Mouse (Mus musculus) megakaryocyte, embryonic 14.5 days (primary cell): ENCODE measurements around the gene Top1. TPM values are rescaled to one million over a fixed set of nuclear protein-coding genes. Genes with fewer than 3 reads are reported as not detected.

Experiments
- H3K27me3 ChIP-seq: replicated peaks from 2 replicates; pipeline ENCODE3; 2012; ENCODE audit warnings: inconsistent platforms
- H3K36me3 ChIP-seq: replicated peaks from 2 replicates; pipeline ENCODE3; 2012; ENCODE audit warnings: low read length, inconsistent platforms, mixed read lengths
- H3K4me1 ChIP-seq: 2 replicates; pipeline ENCODE4 v1.6.1; 2012; ENCODE audit warnings: inconsistent platforms
- H3K4me3 ChIP-seq: replicated peaks from 2 replicates; pipeline ENCODE3; 2012; ENCODE audit warnings: moderate library complexity, mild to moderate bottlenecking, inconsistent platforms
- H3K9me3 ChIP-seq: 2 replicates; pipeline ENCODE4 v1.6.1; 2012; ENCODE audit warnings: inconsistent platforms
- FLI1 ChIP-seq: IDR thresholded peaks from 2 replicates; pipeline ENCODE4 v1.6.1; 2012; ENCODE audit warnings: low read length, inconsistent platforms, mixed read lengths
- GATA1 ChIP-seq: IDR thresholded peaks from 3 replicates; pipeline ENCODE4 v1.6.1; 2012; ENCODE audit warnings: mixed read lengths, low read length, inconsistent platforms, borderline replicate concordance
- polyA plus RNA-seq: library from polyadenylated mRNA; stranded (reverse); fragments of >175 nt; gene quantifications from 2 replicates; pipeline ENCODE4 v1.2.3, GENCODE M21; 2012; ENCODE audit warnings: low replicate concordance; ENCODE audit not compliant: insufficient read depth

The Top1 gene
- polyA plus RNA-seq, 1 experiment, result 107 TPM

DNA sequence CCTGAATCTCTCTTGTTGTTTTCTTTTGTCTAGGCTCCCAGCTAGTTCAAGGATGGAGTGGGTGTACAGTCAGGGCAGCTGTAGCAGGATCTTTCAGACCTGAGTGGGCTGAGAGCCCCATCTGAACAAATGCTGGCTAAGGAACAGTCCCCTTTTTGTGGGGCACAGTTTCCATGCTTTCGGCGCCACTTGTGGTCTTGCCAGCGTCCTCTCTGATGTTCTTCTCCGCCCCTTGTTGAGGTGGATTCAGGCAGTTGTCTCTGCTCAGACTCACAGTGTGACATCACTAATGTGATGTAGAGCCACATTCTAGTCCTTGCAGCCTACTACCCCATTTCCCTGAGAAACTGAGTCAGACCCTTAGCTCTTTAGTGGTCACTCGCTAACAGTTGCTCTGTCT is 100.9 kb downstream of the Top1 start:
- peaks cover 59% of the 10 kb centered on the region for H3K36me3 ChIP-seq
- H3K4me1 ChIP-seq, result peaks cover 79% of the 10 kb centered on the region
- peak overlapping the region; percentile 36 for H3K4me3 ChIP-seq
- H3K27me3 ChIP-seq, result no peaks in the 10 kb centered on the region
- peaks cover 23% of the 10 kb centered on the region for H3K9me3 ChIP-seq
- TF ChIP-seq FLI1 (no peak), GATA1 (no peak)

DNA sequence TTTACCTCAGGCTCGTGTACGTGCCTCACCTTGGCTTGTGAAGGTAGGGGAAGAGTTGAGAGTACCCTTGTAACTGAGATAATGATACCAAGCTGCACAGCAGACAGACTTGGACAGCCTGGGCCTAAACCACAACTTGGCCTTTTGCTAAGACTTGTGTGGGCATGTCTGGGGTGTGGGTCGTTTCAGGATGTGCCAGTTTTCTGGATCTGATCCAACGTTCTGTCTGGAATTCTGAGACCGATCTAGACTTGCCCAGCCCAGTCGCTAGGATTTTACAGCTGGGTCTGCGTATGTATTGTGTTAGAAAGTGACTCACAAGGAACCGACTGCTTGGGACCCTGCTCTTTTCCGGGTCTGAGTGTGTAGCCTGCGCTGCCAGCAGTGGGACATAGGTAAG is 101.4 kb downstream of the Top1 start:
- Histone ChIP-seq H3K27me3 (no peaks in the 10 kb centered on the region), H3K9me3 (peaks cover 23% of the 10 kb centered on the region), H3K4me3 (peak overlapping the region; percentile 38), H3K36me3 (peaks cover 62% of the 10 kb centered on the region), H3K4me1 (peaks cover 75% of the 10 kb centered on the region)
- TF ChIP-seq FLI1 (no peak), GATA1 (no peak)

DNA sequence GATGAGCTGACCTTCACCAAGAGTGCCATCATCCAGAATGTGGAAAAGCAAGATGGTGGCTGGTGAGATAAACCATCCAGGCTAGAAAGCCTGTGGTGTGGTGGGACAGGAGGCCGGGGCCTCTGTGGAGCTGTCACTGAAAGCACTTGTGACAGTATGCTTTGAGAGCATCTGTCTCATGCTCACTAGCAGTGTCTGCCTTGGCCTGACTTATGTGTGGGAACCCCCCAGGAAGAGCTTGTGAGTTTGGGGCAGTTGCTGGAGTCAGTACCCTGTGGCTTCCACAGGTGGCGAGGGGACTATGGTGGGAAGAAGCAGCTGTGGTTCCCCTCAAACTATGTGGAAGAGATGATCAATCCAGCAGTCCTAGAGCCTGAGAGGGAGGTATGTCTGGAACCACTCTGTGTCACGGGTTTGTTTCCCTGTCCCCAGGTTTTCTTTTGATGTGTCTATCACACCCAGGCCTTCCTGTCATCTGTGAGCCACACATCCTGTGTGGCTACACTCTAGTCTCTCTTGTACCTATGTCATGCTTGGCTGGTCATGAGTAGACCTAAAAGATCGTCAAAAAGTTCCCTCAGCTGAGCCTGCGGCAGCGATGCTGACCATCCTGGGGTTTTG is 111.0 kb downstream of the Top1 start:
- H3K36me3 ChIP-seq, result peaks cover 100% of the 10 kb centered on the region
- TF ChIP-seq GATA1, result no peak; the same call in 2 of the 3 replicates
- TF ChIP-seq FLI1, result no peak

DNA sequence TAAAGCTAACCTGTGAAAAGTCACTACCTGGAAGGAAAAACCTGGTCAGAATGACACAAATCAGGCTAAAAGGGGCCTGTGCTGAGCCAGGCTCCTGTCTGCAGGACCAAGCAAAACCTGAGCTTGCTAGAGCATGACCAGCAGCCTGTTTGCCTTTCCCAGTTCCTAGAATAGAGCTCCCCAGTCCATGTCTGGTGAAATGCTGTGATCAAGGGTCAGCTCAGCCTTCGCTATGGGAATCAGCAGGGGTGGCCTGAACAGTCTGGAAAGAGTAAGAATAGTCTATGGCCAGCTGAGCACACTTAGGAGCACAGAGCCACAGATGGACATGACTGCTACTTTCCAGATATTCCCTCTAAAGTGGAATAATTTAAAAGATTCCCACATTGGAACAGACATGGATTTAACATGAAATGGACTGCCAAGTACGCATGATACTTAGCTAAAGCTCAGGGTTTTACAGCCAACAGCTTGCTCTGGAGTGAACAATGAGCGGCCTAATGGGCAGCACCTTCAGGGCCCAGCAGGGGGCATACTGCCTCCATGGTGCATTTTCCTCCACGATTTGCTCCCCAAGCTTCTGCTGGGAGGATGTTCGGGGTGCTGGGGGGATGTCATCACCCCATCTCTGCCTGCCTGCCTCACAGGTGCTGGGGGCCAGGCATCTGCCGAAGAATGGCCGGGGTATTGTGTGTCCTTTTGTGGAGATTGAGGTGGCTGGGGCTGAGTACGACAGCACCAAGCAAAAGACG is 114.9 kb downstream of the Top1 start:
- Histone ChIP-seq H3K27me3 (no peaks in the 10 kb centered on the region), H3K4me1 (peaks cover 37% of the 10 kb centered on the region), H3K9me3 (no peaks in the 10 kb centered on the region), H3K36me3 (peaks cover 98% of the 10 kb centered on the region), H3K4me3 (no peak overlapping the region)
- TF ChIP-seq GATA1 (no peak), FLI1 (no peak)

More for the DNA sequence above, 111.0 kb downstream of the Top1 start:
- Histone ChIP-seq H3K4me3 (no peak overlapping the region), H3K4me1 (peaks cover 33% of the 10 kb centered on the region), H3K9me3 (no peaks in the 10 kb centered on the region), H3K27me3 (no peaks in the 10 kb centered on the region)

DNA sequence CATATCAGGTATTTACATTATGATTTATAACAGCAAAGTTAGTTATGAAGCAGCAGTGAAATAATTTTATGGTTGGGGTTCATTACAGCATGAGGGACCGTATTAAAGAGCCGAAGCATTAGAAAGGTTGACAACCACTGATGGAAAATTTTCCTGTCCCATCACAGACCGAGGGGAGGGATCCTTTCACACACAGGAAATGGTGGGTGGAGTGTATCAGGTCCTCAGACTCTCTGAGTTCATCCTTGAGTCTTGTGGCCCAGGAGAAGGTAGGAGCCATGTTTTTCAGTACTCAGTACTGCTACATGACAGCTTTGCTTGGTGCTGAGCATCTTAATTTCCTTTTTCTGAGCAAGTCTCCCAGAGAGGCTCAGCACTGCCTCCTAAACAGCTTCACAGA is 118.1 kb downstream of the Top1 start:
- H3K27me3 ChIP-seq, result no peaks in the 10 kb centered on the region
- H3K4me3 ChIP-seq, result no peak overlapping the region
- peaks cover 18% of the 10 kb centered on the region for H3K4me1 ChIP-seq
- no peaks in the 10 kb centered on the region for H3K9me3 ChIP-seq
- H3K36me3 ChIP-seq, result peaks cover 85% of the 10 kb centered on the region
- TF ChIP-seq GATA1, result no peak

DNA sequence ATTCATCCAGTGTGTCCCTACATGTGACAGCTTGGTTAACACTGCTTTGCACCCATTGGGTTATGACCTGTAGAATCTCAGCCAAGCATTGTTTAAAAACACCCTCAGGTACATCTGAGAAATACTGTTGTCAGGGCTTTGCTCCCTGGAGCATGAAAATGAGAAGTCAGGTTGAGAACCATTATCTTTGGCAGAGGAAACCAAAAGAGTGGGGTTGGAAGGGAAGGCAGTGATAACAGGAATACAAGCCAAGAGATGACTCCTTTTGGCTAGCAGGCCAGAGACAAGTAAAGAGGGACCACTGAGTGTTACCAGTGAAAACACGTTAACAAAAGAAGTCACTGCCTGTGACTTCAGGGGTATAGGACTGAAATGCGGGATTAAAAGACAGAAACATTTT is 118.7 kb downstream of the Top1 start:
- H3K4me1 ChIP-seq, result peaks cover 22% of the 10 kb centered on the region
- TF ChIP-seq FLI1 (no peak), GATA1 (no peak)
- peaks cover 79% of the 10 kb centered on the region for H3K36me3 ChIP-seq
- H3K4me3 ChIP-seq, result no peak overlapping the region
- H3K27me3 ChIP-seq, result no peaks in the 10 kb centered on the region
- H3K9me3 ChIP-seq, result no peaks in the 10 kb centered on the region

DNA sequence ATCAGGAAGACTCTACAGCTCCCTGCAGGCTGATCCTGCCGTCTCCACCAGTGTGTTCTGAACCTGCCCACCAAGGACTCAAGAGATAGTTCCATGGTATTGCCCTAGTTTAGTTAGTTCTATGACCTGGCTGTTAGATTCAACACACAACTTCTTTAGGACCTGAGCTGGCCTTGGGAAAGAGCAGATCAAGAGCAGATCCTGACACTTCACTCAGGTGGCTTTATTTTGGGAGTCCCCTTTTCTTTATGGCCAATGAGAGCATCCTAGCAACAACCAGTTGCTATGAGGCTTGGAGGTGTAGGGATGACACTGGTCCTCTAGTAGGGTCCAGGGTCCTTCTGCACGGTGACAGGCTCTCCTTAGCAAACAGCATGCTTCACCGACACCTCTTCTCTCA is 119.4 kb downstream of the Top1 start:
- H3K36me3 ChIP-seq, result peaks cover 72% of the 10 kb centered on the region
- no peaks in the 10 kb centered on the region for H3K27me3 ChIP-seq
- no peak for TF ChIP-seq GATA1
- no peak for TF ChIP-seq FLI1
- peaks cover 22% of the 10 kb centered on the region for H3K4me1 ChIP-seq
- H3K4me3 ChIP-seq, result no peak overlapping the region
- no peaks in the 10 kb centered on the region for H3K9me3 ChIP-seq

DNA sequence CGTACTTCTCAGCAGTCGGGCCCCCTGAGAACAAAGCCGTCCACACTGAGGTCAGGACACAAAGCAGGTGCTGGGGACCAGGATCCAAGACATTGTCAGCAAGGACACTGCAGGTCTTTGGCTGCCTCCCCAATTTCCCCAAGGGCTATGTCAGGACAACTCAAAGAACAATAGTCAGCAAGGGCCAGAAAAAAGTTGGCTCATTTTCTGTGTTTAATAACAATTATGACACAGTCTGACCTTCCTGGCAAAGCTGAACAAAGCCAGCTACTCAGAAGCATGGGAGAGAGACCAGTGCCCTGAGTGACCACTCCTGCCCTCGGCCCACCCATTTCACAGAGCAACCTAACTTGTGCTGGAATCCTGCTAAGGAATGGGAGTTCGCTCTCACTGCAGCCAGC is 120.7 kb downstream of the Top1 start:
- TF ChIP-seq GATA1 (no peak), FLI1 (no peak)
- no peak overlapping the region for H3K4me3 ChIP-seq
- H3K27me3 ChIP-seq, result no peaks in the 10 kb centered on the region
- H3K9me3 ChIP-seq, result no peaks in the 10 kb centered on the region
- H3K36me3 ChIP-seq, result peaks cover 62% of the 10 kb centered on the region
- peaks cover 22% of the 10 kb centered on the region for H3K4me1 ChIP-seq

DNA sequence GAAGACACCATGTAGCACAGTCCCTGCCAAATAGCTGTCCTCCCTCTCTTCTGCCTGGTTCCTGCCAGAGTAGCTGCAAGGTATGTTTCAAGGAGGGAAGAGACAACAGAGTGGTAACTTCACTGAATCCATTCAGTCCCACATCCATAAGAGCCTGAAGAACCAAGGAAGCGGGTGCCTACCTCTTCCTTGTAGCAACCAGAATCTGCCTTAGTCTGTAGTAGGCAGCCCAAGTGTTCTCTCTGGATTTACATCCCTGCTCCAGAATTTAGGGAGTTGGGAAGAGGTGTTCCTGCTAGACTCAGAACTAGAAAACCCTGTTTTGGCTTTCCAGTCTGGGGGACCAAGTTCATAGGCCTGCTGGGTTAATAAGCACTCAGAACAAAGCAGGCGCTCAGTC is 121.5 kb downstream of the Top1 start:
- peaks cover 26% of the 10 kb centered on the region for H3K4me1 ChIP-seq
- no peak overlapping the region for H3K4me3 ChIP-seq
- no peaks in the 10 kb centered on the region for H3K27me3 ChIP-seq
- H3K9me3 ChIP-seq, result no peaks in the 10 kb centered on the region
- TF ChIP-seq GATA1 (no peak), FLI1 (no peak)
- H3K36me3 ChIP-seq, result peaks cover 54% of the 10 kb centered on the region

DNA sequence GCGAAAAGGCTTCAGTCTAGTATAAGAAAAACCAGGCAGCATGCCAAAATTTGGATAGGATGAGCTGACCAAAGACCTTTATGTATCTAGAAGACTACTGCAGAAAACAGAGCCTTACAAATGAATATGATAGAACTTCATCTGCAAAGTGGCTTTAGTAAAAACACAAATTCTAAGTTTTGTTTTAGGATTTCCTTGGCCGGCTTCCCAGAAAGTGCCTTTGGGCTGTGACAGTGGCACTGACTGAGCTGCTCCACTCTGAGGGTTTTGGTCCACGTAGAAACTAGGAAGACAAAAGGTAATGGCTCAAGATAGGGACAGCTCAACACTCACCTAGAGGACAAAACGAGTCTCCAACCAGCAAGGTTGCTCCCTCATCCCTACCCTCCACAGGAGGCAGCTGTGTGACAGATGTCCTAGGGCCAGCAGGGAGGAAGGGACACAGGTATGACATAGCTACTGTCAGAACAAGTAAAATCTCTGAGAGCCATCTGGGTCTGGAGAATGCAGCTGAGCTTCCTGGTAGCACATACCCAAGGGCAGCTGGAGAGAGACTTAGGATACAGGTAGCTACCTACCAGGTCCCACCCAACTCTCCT is 122.5 kb downstream of the Top1 start:
- Histone ChIP-seq H3K9me3 (no peaks in the 10 kb centered on the region), H3K4me1 (peaks cover 25% of the 10 kb centered on the region), H3K4me3 (no peak overlapping the region), H3K27me3 (no peaks in the 10 kb centered on the region), H3K36me3 (peaks cover 44% of the 10 kb centered on the region)
- TF ChIP-seq FLI1 (no peak), GATA1 (no peak)

DNA sequence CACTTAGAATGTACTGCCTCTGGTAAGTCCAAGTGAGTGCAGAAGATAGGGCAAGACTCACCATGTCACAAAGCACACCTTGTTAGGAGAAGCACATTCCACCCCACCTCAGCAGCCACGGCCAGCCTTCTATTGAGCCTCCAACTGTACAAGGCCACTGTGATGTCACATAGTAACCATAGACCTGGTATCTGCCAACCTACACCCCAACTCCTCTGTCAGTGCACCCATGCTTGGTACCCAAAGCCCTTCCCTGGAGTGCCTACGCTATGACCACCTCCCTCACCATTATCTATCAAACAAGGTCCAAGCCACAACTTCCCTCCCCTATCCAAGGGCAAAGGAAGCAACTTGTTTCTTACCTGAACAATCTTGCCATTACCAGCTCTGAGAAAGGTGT is 123.3 kb downstream of the Top1 start:
- peaks cover 36% of the 10 kb centered on the region for H3K36me3 ChIP-seq
- no peak overlapping the region for H3K4me3 ChIP-seq
- H3K4me1 ChIP-seq, result peaks cover 17% of the 10 kb centered on the region
- H3K9me3 ChIP-seq, result no peaks in the 10 kb centered on the region
- TF ChIP-seq FLI1 (no peak), GATA1 (no peak)
- H3K27me3 ChIP-seq, result no peaks in the 10 kb centered on the region
